Mouse (Mus musculus): Measurements from ENCODE around the gene Spocd1.

The Spocd1 gene

GRCm38 (mm10) chr4:129967024-129968014 lies 38.3 kb downstream of the Spocd1 start:
- in situ Hi-C loops (cut with MboI; ENCODE audit: unreplicated experiment in 2 of 2): no loop called here

- in situ Hi-C loops (cut with MboI; ENCODE audit: unreplicated experiment in 2 of 2): no loop called here
Measured at GRCm38 (mm10) chr4:129970168-129970567, 41.1 kb downstream of the Spocd1 start.

GRCm38 (mm10) chr4:129970861-129971260 lies 41.8 kb downstream of the Spocd1 start:
- in situ Hi-C loops (cut with MboI; ENCODE audit: unreplicated experiment in 2 of 2): no loop called here

GRCm38 (mm10) chr4:129971989-129972388 lies 42.9 kb downstream of the Spocd1 start:
- in situ Hi-C loops (cut with MboI; ENCODE audit: unreplicated experiment in 2 of 2): no loop called here

- in situ Hi-C loops (cut with MboI; ENCODE audit: unreplicated experiment in 2 of 2): no loop called here
Measured at GRCm38 (mm10) chr4:129974285-129974684, 45.2 kb downstream of the Spocd1 start.

GRCm38 (mm10) chr4:129977256-129977655 lies 48.2 kb downstream of the Spocd1 start:
- in situ Hi-C loops (cut with MboI; ENCODE audit: unreplicated experiment in 2 of 2): no loop called here

- in situ Hi-C loops (cut with MboI; ENCODE audit: unreplicated experiment in 2 of 2): no loop called here
Measured at GRCm38 (mm10) chr4:129978227-129978626, 49.2 kb downstream of the Spocd1 start.

GRCm38 (mm10) chr4:129978930-129979329 lies 49.9 kb downstream of the Spocd1 start:
- in situ Hi-C loops (cut with MboI; ENCODE audit: unreplicated experiment in 2 of 2): no loop called here

GRCm38 (mm10) chr4:129981657-129982056 lies 52.6 kb downstream of the Spocd1 start:
- in situ Hi-C loops (cut with MboI; ENCODE audit: unreplicated experiment in 2 of 2): no loop called here

GRCm38 (mm10) chr4:129983046-129983445 lies 54.0 kb downstream of the Spocd1 start:
- in situ Hi-C loops (cut with MboI; ENCODE audit: unreplicated experiment in 2 of 2): no loop called here

- in situ Hi-C loops (cut with MboI; ENCODE audit: unreplicated experiment in 2 of 2): no loop called here
Measured at GRCm38 (mm10) chr4:129983764-129984420, 54.8 kb downstream of the Spocd1 start.

- in situ Hi-C loops (cut with MboI; ENCODE audit: unreplicated experiment in 2 of 2): no loop called here
Measured at GRCm38 (mm10) chr4:129984421-129985061, 55.5 kb downstream of the Spocd1 start, which contains the start of gene Adgrb2. Gene Adgrb2 (plus strand): TSS chr4:129984870.

- in situ Hi-C loops (cut with MboI; ENCODE audit: unreplicated experiment in 2 of 2): no loop called here
Measured at GRCm38 (mm10) chr4:129985161-129985670, 56.2 kb downstream of the Spocd1 start.

- in situ Hi-C loops (cut with MboI; ENCODE audit: unreplicated experiment in 2 of 2): no loop called here
Measured at GRCm38 (mm10) chr4:129985671-129986441, 56.8 kb downstream of the Spocd1 start.

- in situ Hi-C loops (cut with MboI; ENCODE audit: unreplicated experiment in 2 of 2): no loop called here
Measured at GRCm38 (mm10) chr4:129987825-129988504, 58.9 kb downstream of the Spocd1 start.

GRCm38 (mm10) chr4:129989925-129990324 lies 60.9 kb downstream of the Spocd1 start:
- in situ Hi-C loops (cut with MboI; ENCODE audit: unreplicated experiment in 2 of 2): no loop called here

- in situ Hi-C loops (cut with MboI; ENCODE audit: unreplicated experiment in 2 of 2): no loop called here
Measured at GRCm38 (mm10) chr4:129992720-129993119, 63.7 kb downstream of the Spocd1 start.

- in situ Hi-C loops (cut with MboI; ENCODE audit: unreplicated experiment in 2 of 2): no loop called here
Measured at GRCm38 (mm10) chr4:129993213-129993612, 64.2 kb downstream of the Spocd1 start.

GRCm38 (mm10) chr4:129993944-129994695 lies 65.1 kb downstream of the Spocd1 start:
- in situ Hi-C loops (cut with MboI; ENCODE audit: unreplicated experiment in 2 of 2): no loop called here
